Mouse (Mus musculus) cerebellum, adult 11 months (tissue): ENCODE measurements around the gene Ptpra.

Experiments used
- DNase-seq: peaks from one replicate; pipeline ENCODE4 v3.0.0; 2022

Ptpra gene

DNA sequence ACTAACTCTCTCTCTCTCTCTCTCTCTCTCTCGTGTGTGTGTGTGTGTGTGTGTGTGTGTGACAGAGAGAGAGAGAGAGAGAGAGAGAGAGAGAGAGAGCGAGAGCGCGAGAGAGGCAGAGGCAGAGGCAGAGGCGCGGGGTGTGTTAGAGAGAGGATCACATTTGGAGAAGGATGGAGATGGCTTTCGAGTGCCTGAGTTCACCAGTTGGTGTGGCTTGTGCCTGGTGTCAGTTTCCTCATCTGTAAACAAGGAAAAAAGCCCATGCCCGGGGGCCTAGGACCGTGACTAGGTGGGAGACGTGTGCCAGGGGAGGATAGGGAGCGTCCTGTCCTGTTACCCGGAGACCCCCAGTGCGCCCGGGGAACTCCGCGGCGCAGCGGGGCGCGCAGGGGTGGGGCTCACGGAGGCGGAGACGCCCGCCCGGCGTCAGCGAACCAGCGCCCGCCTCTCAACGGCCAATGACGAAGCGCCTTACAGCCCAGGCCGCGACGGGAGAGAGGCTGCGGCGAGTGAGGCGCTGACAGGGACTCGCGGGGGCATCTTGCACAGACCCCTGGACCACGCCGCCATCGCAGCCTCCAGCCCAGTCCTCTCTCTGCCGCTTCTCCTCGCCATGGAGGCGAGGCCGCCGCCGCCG is at the start of gene Ptpra:
Ptpra (plus strand) TSS at position 485 of the 640 bp plus-strand sequence.
- DNase-seq = peak; percentile 87

DNA sequence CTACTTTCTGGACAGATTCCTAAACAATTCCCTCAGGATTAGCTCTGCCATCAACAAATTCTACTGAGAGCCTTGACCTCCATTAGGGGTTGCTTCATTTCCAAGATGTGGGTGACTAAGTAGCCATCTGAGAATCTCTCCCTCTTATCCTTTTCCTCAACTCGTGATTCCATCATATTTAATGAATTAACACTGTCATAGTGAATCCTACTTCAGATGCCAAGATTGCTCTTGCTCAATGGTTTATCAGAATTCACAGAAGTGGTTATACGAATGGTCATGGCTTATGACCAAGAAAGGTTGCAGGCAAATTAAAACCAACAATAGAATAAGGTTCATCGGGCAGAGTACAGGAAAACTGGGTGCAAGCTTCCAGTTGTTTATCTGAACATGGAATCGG is 48.2 kb upstream of the Ptpra start:
- DNase-seq = no peak

DNA sequence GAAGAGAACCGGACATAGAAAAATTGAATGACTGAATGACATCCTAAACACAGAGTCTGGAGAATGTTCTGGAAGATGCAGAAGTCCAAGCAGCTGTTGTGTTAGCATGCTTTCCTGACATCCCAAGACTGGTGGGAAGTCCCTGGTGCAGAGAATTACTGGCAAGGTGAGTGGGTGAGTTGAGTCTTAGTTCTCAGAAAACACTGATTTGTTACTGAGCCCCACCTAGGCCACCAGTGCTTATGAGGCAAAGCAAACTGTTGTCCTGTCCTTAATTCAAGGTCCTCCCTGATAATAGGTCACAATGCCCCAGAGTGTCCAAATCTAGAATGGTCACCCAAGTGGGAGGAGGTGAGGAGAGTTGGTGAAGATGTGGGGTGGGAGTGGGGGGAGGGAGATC is 45.1 kb upstream of the Ptpra start, which contains the start of the genes Gm28372 and 1700020A23Rik:
Gm28372 (plus strand) TSS at position 301 of the 400 bp plus-strand sequence.
1700020A23Rik (plus strand) TSS at position 321 of the 400 bp plus-strand sequence.
- no peak for DNase-seq

DNA sequence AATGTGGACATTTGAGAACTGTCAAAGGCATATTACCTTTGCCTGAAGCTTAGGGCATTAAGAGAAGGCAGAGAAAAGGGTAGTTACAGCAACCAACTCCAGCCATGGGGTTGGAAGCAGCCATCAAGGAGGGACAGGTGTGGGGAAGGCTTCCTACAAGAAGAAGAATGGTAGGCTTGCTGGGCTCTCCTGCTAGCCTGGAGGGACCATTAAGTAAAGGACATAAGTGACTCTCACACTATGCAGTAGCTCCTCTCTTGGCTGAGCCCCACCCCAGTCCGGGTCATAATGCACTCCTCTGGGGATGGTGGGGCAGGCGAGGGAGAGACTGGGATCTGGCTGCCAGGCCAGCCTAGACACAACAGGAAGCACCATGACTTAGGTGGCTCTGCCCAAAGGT is 43.9 kb upstream of the Ptpra start, which contains the start of gene Tmem239:
Tmem239 (plus strand) TSS at position 301 of the 400 bp plus-strand sequence.
- no peak for DNase-seq

DNA sequence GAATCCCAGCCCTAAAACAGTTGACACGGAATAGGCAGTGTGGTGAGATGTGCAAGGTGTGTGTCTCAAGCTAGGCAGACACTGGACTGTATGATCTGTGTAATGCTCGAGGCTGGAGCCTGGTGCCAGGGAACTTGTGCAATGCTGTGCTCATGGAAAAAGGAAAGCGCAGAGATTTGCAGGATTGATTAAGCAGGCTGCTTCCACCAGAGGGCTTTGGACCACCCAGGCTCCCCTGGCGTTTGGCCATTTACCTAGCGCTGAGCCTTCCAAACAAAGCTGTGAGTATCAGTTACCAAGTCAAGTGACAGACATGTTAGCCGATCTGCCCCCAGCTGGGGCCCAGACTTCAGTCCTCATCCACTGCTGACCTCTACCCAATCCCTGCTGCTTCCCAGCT is 41.9 kb upstream of the Ptpra start:
- no peak for DNase-seq

DNA sequence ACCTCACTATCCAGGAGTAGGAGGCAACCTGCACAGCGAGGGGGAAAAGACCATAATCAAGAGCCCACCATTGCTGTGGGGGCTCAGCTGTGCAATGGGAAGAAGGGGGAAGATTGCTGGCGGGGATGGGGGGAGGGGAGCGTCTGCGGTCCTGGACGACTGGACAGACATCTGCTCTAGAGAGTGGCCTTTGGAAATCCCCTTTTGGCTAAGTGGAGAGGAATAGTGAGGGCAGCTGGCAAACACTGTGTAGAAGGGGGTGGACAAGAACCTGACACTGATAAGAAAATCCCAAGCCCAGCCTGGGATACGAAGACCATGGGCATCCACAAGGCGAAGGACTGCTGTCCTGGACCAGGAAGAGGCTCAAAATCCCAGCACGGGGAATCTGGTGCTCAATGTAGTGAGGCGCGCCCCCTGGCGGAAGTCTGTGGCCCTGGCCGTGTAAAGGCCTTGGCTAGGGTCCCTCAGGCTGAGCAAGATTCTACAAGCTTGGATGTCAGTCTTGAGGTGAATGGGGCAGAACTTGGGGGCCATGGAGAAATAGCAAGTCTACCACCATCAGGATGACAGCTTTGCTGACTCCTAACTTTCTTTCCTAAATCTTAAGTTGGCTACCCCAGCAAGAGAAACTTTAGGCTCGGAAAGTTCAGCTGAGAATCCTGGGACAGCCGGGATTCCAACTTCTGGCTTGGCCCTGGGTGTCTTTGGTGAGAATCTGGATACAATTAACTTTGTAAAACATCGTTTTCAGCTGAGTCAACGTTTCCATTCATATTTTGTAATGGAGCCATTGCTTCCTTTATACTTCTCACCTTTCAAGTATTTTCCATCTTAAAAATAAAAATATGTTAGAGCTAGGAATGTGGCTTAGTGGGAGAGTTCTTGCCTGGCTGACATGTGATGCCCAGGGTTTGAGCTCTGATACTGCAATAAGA is 38.3 kb upstream of the Ptpra start:
- DNase-seq = peak; percentile 76

DNA sequence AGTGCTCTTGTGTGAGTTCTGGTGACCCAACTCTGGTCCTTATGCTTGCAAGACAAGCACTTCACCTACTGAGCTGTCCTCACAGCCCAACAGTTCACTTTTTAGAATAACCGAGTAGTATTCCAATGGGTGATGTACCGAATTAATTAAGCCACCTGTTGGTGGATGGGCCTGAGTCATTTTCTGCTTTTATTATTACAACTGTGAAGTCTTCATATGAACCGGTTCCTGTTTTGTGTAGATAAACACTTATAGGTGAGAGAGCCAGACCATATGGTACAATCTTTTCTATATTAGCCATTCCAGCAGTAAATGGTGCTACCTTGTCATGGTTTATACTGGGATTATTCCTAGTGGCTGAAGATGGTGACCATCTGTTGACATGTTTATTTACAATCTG is 37.3 kb upstream of the Ptpra start:
- DNase-seq = no peak

DNA sequence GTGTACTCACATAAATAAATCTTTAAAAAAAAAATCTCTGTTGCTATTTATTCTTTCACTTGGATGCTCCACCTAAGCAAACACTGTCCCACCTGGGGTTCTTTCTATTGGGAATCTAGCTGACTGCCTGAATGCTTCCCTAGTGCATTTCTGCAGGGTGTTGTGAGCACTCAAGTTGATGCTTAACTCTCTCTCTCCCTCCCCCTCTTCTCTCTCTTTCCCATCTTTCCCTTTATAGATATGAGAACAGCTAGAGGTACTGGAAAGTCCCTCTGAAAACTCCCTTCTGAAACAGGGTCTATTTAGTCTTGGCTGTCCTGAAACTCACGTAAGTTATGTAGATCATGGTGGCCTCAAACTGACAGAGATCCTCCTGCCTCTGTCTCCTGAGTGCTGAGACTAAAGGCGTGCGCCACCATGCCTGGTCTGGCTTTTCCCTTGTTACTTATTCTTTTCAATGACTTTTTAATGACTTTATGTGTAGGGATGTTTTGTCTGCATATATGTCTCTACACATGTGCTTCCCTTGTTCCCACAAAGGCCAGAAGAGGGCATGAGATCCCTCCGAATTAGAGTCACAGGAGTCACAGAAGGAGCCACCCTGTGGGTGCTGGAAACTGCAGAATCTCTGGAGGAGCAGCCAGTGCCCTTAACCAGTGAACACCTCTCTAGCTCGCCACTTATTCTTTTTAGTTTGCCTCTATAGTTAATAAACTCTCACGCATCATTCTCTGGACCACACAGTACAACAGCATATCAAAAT is 35.8 kb upstream of the Ptpra start:
- DNase-seq = no peak

DNA sequence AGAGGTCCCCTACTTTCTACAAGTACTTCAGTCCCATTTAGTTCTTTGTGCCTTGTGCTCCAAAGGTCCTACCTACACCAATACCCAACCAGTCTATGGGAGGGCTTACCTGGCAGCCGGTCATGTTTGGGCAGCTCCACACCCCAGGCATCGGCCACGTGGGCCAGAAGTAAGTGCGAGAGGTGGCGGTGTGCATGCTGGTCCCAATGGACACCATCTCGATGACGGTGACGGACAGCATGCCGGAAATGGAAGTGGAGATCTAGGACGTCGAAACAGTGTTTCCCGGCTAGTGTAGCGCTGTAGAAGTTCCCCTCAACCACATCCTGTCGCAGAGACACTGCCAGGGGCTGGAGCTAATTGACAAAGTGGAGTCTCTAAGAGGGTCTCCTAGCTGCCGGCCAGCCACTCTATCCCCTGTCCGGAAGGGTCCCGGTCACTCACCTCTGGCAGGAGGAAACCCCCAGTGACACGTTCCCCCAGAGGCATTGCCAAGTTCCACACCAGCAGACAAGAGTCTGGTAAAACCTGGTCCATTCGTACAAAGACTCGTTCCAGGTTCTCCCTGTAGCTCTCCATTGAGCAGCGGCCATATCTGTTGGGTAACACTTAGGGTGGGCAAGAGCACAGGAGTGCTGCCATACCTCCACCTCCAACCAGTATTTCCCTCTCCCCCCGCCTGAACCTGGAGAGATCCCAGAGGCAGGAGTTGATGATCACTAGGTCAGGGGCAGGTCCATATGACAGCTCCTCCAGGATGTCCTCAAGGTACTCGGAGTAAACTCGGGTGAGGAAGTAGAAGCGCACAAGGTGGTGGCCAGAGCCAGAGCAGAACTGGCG is 28.1 kb upstream of the Ptpra start:
- DNase-seq = peak; percentile 16

DNA sequence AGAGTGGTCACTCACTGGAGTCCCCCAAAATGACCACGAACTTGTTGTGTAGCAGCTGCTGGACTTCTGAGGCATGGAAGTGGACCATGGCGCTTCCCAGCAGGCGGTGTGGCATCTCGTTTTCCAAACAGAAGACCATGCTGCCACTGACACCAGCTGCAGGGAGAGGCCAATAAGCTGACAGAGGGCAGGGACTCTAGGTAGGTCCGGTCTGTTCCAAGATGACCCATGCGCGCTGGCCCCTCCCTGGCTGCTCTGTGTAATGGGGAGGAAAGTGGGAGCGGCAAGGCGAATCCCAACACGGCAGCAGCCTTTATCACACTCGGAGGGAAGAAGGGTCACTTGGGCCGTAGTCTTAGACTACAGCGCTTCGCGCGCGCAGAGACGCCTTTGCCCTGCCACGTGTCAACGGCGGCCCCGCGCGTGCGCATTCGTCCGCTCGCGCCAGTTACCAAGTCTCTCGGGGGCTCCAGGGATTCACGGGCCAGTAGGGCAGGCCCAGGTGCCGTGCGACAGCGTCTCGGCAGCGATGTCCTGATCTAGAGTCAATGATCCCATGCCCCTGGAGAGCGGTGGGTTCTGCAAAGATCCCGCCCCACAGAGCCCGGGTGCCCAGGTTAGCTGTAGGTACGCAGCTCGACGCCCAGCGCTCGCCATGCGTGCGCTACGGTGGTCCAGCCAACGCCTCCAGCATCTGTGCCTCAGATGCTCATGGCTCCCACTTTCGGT is 26.5 kb upstream of the Ptpra start:
- DNase-seq = peak; percentile 80

DNA sequence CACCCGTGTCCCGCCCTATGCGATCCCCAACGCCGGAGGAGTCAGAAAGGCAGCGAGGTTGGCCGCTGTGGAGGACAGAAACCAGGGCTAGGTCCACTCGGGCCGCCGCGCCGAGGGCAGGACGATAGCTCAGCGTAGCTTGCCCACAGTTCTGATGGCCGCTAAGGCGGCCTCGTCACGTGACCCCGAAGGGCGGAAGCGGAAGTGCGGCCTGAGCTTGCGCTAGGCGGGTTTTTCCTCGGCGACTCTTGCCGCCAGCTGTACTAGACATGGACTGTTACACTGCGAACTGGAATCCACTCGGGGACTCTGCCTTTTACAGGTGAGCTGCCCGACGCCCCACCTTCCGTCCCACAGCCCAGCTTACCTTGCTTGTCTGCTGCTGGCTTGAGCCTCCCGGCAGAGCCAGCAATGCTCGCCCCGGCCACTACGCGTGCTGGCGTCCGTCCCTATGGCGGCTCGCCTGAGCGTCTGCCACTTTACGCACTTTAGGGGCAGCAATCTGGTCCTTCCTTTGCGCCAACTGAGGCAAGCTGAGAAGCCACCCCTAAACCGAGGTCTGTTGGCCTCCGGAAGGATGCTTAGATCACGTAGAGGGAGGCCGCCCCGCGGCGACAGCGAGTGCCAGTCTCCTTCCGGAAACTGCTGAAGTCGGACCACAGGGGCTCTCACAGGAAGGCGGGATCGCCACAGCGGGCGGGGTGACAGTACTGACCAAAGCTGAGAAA is 25.8 kb upstream of the Ptpra start, which contains the start of the genes Vps16 and Pced1a:
Vps16 (plus strand) TSS at position 214 of the 728 bp plus-strand sequence.
Pced1a (minus strand) TSS at position 576 of the 728 bp plus-strand sequence.
- peak; percentile 90 for DNase-seq

DNA sequence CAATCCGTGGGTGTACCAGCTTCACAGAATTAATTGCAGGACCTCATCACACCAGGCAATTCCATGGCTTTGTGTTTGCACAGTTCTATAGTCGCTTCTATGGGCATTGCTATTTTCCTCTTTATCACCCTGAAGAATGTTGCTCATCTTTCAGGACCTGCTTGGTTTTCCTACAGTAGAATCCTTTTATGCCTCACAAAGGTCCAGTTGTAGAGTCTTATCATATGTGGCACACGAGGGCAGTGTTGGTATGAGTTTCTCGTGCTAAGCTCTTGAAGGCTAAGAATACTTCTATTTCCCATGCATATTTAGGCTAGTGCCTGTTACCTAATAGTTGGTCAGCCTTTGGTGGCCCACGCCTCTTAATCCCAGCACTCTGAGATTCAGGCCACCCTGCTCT is 25.0 kb upstream of the Ptpra start:
- no peak for DNase-seq

DNA sequence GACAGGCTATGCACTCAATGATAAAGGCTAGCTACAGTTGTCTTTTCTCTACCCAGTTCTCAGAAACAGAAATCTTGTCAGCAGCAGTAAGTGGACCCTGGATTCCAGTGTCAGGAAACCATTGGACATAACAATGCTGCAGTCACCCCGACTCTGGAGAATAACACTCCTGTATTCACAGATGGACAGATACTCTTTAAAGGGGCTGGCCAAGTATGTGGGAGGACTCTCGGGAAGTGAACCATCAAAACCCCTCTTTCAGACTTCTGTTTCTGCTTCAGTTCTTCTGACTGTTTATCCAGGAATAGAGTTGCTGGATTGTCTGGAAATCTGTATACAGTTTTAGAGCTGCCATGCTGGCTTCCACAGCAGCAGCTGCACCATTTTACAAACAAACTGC is 20.2 kb upstream of the Ptpra start:
- no peak for DNase-seq

DNA sequence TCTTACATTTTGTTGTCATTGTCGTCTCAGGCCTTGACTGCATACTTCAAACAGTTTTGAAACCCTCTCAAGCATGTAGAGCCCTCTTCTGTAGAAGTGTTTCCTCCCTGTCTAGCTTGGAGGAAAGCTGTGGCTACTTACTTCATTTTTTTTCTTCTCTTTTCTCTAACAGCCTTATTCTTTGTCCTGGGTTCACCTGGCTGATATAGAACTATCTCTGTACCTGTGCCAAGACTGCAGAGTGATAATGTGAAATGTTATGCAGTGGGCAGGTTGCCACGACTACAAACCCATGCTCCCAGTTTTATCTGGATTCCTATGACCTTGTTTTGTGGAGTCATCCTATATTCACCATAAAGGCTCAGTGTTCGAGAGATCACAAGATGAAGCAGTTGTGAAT is 19.6 kb upstream of the Ptpra start:
- no peak for DNase-seq

DNA sequence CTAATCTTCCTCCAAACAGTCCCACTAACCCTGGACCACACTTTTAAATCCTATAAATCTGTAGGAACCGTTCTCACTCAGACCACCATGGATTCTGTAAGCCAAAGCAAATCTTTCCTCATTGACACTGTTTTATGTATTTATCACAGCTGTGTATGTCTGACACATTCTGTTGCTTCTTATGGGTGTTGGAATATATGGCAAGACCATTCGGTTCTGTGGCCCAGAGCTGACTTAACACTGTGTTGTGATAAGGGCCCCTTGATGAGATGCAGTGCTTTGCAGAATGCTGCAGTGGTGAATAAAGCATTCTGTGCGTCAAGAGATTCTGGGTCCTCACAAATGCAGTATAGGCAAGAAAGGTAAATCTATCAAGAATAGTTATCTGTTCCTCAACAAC is 17.9 kb upstream of the Ptpra start:
- no peak for DNase-seq

DNA sequence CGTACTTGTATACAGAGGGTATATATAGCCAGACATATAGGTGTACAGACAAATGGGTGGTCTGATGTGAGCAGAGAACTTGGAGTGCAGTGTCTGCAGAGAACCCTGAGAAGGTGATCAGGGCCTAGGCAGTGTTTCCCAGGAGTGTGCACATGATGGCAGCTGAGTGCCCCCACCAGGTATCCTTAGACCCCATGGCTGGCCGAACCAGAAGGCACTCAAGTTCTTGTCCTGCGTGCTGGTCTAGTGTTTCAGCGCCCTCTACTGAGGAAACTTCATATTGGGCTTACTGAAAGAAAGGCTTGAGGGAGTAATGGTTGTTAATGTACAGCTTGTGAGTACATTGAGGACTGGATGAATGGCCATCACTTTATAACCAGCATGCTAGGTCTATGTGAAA is 16.9 kb upstream of the Ptpra start:
- DNase-seq = no peak

DNA sequence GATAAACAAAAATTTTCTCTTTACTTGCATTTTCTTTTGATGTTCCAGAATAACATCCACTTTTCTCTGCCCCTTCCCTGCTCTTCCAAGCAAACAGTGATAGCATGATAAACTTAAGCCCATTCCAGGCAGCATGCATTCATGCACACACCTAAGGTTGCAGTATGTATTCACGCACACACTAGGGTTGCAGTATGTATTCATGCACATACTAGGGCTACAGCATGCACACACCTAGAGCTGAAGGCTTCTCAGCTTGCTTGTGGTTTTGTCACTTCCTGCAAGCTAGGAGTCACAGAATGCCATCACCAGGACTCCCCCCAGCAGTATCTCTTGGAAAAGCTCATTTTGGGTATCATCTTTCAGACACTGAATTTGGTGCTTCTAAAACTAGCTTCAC is 13.3 kb upstream of the Ptpra start:
- no peak for DNase-seq

DNA sequence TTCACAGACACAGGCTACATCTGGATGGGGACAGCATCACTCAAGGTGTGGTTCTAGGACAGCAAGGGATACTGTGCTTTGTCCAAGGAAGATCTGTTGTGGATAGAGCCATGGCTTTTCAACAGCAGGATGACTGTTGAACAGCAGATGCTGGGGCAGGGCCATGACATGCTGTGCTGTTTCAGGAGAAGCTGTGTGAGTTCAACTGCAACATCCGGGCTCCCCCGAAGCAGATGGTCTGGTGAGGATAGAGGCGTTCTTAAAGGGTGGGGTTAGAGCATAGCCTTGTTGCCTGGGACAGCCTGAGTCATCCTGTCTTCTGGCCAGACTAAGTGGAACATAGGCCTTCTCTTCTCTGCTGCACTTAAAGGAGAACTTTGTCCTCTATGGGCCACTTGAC is 11.2 kb upstream of the Ptpra start:
- no peak for DNase-seq

DNA sequence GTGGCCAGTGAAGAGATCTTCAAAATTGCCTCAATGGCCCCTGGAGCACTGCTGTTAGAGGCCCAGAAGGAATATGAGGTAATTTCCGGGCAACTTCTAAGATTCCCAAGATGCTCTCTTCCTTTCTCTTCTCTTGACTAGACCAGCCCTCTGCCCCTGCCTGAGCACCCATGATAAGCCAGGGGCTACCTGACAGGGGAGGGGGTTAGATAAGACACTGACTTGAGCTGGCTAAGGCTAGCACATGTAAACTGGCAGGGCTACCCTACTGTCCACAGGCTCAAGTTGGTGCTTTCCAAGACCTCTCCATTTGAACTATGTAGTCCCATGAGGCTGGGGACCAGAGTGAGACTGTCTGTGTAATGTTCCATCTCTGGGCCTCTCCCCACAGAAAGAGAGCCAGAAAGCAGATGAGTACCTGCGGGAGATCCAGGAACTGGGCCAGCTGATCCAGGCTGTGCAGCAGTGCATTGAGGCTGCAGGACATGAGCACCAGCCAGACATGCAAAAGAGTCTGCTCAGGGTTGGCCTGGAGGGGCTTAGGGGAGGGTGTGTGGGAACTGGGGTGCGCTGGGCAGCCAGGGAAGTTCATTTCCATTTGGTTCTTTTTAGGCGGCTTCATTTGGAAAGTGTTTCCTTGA is 10.1 kb upstream of the Ptpra start:
- no peak for DNase-seq

DNA sequence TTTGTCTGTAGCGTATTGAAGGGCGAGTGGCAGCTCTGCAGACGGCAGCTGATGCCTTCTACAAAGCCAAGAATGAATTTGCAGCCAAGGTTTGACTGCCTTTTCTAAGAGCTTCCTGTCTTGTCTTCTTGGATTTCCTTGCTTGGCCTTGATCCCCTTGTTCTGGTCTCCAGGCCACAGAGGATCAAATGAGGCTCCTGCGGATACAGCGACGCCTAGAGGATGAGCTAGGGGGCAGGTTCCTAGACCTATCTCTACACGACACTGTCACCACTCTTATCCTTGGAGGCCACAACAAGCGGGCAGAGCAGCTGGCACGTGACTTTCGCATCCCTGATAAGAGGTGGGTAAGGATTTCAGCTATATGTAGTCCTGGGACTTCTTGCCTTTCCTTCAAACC is 7.9 kb upstream of the Ptpra start:
- DNase-seq = no peak
